Mouse (Mus musculus) large intestine, adult 2 months (tissue): Measurements from ENCODE around the gene Psmd12. TPM values are rescaled to one million over a fixed set of nuclear protein-coding genes. Genes with fewer than 3 reads are reported as not detected.

Experiments used
- DNase-seq: peaks from one replicate; pipeline ENCODE4 v3.0.0-alpha.2; 2012; ENCODE audit warnings: low read depth, low spot score
- WGBS: fragments of 180-500 bp; shearing (Covaris S2); methylation state at CpG from one replicate; pipeline ENCODE4 v1.1.7; 2018; 5-methylcytosine and 5-hydroxymethylcytosine counted together
- polyA plus RNA-seq: library from polyadenylated mRNA; depleted of rRNA; stranded (reverse); fragments of >200 nt; gene quantifications from 2 replicates; pipeline ENCODE4 v1.2.3, GENCODE M21; 2012; rRNA removed

Psmd12 gene
- 13.0 and 13.8 TPM in 2 replicates for polyA plus RNA-seq

GRCm38 (mm10) chr11:107479053-107479861, at the start of gene Psmd12:
Gene Psmd12, plus strand, starts transcription at chr11:107479484.
- DNase-seq = peak; percentile 90
- under 1% methylated on average over 51 of the region's 51 CpGs for WGBS

GRCm38 (mm10) chr11:107431197-107431965, 47.9 kb upstream of the Psmd12 start:
- no peak for DNase-seq
- 56% methylated on average over 7 of the region's 7 CpGs for WGBS

- 87% methylated on average over 6 of the region's 6 CpGs for WGBS
- no peak for DNase-seq
Measured at GRCm38 (mm10) chr11:107435776-107436449, 43.4 kb upstream of the Psmd12 start.

GRCm38 (mm10) chr11:107437723-107438122, 41.6 kb upstream of the Psmd12 start:
- DNase-seq = no peak
- WGBS = 80% methylated on average over 4 of the region's 4 CpGs

- WGBS = 79% methylated on average over 3 of the region's 3 CpGs
- DNase-seq = no peak
Measured at GRCm38 (mm10) chr11:107438140-107438539, 41.1 kb upstream of the Psmd12 start.

- no peak for DNase-seq
- WGBS = 58% methylated on average over 3 of the region's 3 CpGs
Measured at GRCm38 (mm10) chr11:107441050-107441449, 38.2 kb upstream of the Psmd12 start.

- DNase-seq = no peak
- 82% methylated on average over 12 of the region's 12 CpGs for WGBS
Measured at GRCm38 (mm10) chr11:107443121-107444095, 35.9 kb upstream of the Psmd12 start.

GRCm38 (mm10) chr11:107445683-107446082, 33.6 kb upstream of the Psmd12 start:
- DNase-seq = no peak
- WGBS = 70% methylated on average over 3 of the region's 3 CpGs

- WGBS = 70% methylated on average over 6 of the region's 6 CpGs
Measured at GRCm38 (mm10) chr11:107446650-107447049, 32.6 kb upstream of the Psmd12 start.

GRCm38 (mm10) chr11:107447349-107447748, 31.9 kb upstream of the Psmd12 start:
- DNase-seq = no peak
- WGBS = 34% methylated on average over 5 of the region's 5 CpGs

More at GRCm38 (mm10) chr11:107446650-107447049, 32.6 kb upstream of the Psmd12 start:
- DNase-seq = no peak

- DNase-seq = no peak
- 85% methylated on average over 9 of the region's 9 CpGs for WGBS
Measured at GRCm38 (mm10) chr11:107447915-107448314, 31.4 kb upstream of the Psmd12 start.

- 50% methylated on average over 17 of the region's 17 CpGs for WGBS
- no peak for DNase-seq
Measured at GRCm38 (mm10) chr11:107449169-107449910, 29.9 kb upstream of the Psmd12 start.

- DNase-seq = no peak
- 74% methylated on average over 6 of the region's 6 CpGs for WGBS
Measured at GRCm38 (mm10) chr11:107450097-107450496, 29.2 kb upstream of the Psmd12 start.

- WGBS = 57% methylated on average over 10 of the region's 10 CpGs
- no peak for DNase-seq
Measured at GRCm38 (mm10) chr11:107451106-107451505, 28.2 kb upstream of the Psmd12 start.

GRCm38 (mm10) chr11:107452053-107452452, 27.2 kb upstream of the Psmd12 start:
- 82% methylated on average over 7 of the region's 7 CpGs for WGBS
- no peak for DNase-seq

GRCm38 (mm10) chr11:107454546-107455462, 24.5 kb upstream of the Psmd12 start:
- 30% methylated on average over 19 of the region's 19 CpGs for WGBS
- no peak for DNase-seq

- DNase-seq = no peak
- 37% methylated on average over 3 of the region's 3 CpGs for WGBS
Measured at GRCm38 (mm10) chr11:107457282-107457681, 22.0 kb upstream of the Psmd12 start.
